Mouse (Mus musculus): ENCODE data around the gene Senp5.

Gene Senp5

GRCm38 (mm10) chr16:32002509-32003477 is at the start of gene Senp5:
Senp5 (minus strand) TSS chr16:32003287.
- Histone ChIP-seq H3K9me3 (ENCODE audit: low read length) (no peaks in the 10 kb centered on the region), H3K4me1 (replicated peaks; ENCODE audit: low read depth, low read length) (peaks cover 33% of the 10 kb centered on the region), H3K36me3 (ENCODE audit: insufficient read depth, low read length) (peaks cover 25% of the 10 kb centered on the region), H3K4me3 (replicated peaks; ENCODE audit: low read length) (peak within 1 kb of the TSS; percentile 97), H3K27me3 (ENCODE audit: insufficient read depth, low read length) (no peaks in the 10 kb centered on the region; the same call in 1 of the 2 replicates)
- TF ChIP-seq NANOG (IDR thresholded peaks at IDR 0.05; ENCODE audit: borderline replicate concordance, low read length) = no peak
- no peak for TF ChIP-seq POU5F1 (IDR thresholded peaks at IDR 0.05; ENCODE audit: borderline replicate concordance, low read length)
- TF ChIP-seq CTCF (conservative IDR thresholded peaks at IDR 0.05; ENCODE audit: low read length) = no peak

- TF ChIP-seq CTCF (conservative IDR thresholded peaks at IDR 0.05; ENCODE audit: low read length) (peak; percentile 59), NANOG (IDR thresholded peaks at IDR 0.05; ENCODE audit: borderline replicate concordance, low read length) (no peak), POU5F1 (IDR thresholded peaks at IDR 0.05; ENCODE audit: borderline replicate concordance, low read length) (no peak)
- Histone ChIP-seq H3K4me3 (replicated peaks; ENCODE audit: low read length) (no peak overlapping the region), H3K9me3 (ENCODE audit: low read length) (no peaks in the 10 kb centered on the region), H3K36me3 (ENCODE audit: insufficient read depth, low read length) (peaks cover 80% of the 10 kb centered on the region), H3K4me1 (replicated peaks; ENCODE audit: low read depth, low read length) (peaks cover 8% of the 10 kb centered on the region; the same call in 1 of the 2 replicates), H3K27me3 (ENCODE audit: insufficient read depth, low read length) (no peaks in the 10 kb centered on the region)
Measured at GRCm38 (mm10) chr16:32042367-32042766, 39.3 kb upstream of the Senp5 start.

- Histone ChIP-seq H3K36me3 (ENCODE audit: insufficient read depth, low read length) (peaks cover 79% of the 10 kb centered on the region), H3K4me1 (replicated peaks; ENCODE audit: low read depth, low read length) (0 out of 2 replicates have a peak, but pooled peaks cover 2% of the 10 kb centered on the region), H3K9me3 (ENCODE audit: low read length) (no peaks in the 10 kb centered on the region), H3K27me3 (ENCODE audit: insufficient read depth, low read length) (no peaks in the 10 kb centered on the region), H3K4me3 (replicated peaks; ENCODE audit: low read length) (no peak overlapping the region)
- TF ChIP-seq POU5F1 (IDR thresholded peaks at IDR 0.05; ENCODE audit: borderline replicate concordance, low read length) (no peak), NANOG (IDR thresholded peaks at IDR 0.05; ENCODE audit: borderline replicate concordance, low read length) (no peak), CTCF (conservative IDR thresholded peaks at IDR 0.05; ENCODE audit: low read length) (no peak)
Measured at GRCm38 (mm10) chr16:32019678-32020077, 16.6 kb upstream of the Senp5 start.

- peaks cover 5% of the 10 kb centered on the region; the same call in 1 of the 2 replicates for H3K4me1 ChIP-seq (replicated peaks; ENCODE audit: low read depth, low read length)
- peaks cover 10% of the 10 kb centered on the region; the same call in 1 of the 2 replicates for H3K36me3 ChIP-seq (ENCODE audit: insufficient read depth, low read length)
- H3K9me3 ChIP-seq (ENCODE audit: low read length) = no peaks in the 10 kb centered on the region
- H3K27me3 ChIP-seq (ENCODE audit: insufficient read depth, low read length) = no peaks in the 10 kb centered on the region; the same call in 1 of the 2 replicates
- H3K4me3 ChIP-seq (replicated peaks; ENCODE audit: low read length) = no peak overlapping the region
- TF ChIP-seq NANOG (IDR thresholded peaks at IDR 0.05; ENCODE audit: borderline replicate concordance, low read length) (no peak), POU5F1 (IDR thresholded peaks at IDR 0.05; ENCODE audit: borderline replicate concordance, low read length) (no peak), CTCF (conservative IDR thresholded peaks at IDR 0.05; ENCODE audit: low read length) (no peak)
Measured at GRCm38 (mm10) chr16:32010330-32010729, 7.2 kb upstream of the Senp5 start.

GRCm38 (mm10) chr16:32009913-32010312 is 6.8 kb upstream of the Senp5 start:
- Histone ChIP-seq H3K9me3 (ENCODE audit: low read length) (no peaks in the 10 kb centered on the region), H3K27me3 (ENCODE audit: insufficient read depth, low read length) (no peaks in the 10 kb centered on the region; the same call in 1 of the 2 replicates), H3K36me3 (ENCODE audit: insufficient read depth, low read length) (peaks cover 10% of the 10 kb centered on the region; the same call in 1 of the 2 replicates), H3K4me1 (replicated peaks; ENCODE audit: low read depth, low read length) (peaks cover 6% of the 10 kb centered on the region; the same call in 1 of the 2 replicates), H3K4me3 (replicated peaks; ENCODE audit: low read length) (no peak overlapping the region)
- TF ChIP-seq NANOG (IDR thresholded peaks at IDR 0.05; ENCODE audit: borderline replicate concordance, low read length) (no peak), POU5F1 (IDR thresholded peaks at IDR 0.05; ENCODE audit: borderline replicate concordance, low read length) (no peak), CTCF (conservative IDR thresholded peaks at IDR 0.05; ENCODE audit: low read length) (no peak)

GRCm38 (mm10) chr16:32008529-32009293 is 5.6 kb upstream of the Senp5 start:
- no peaks in the 10 kb centered on the region for H3K9me3 ChIP-seq (ENCODE audit: low read length)
- no peak overlapping the region for H3K4me3 ChIP-seq (replicated peaks; ENCODE audit: low read length)
- H3K4me1 ChIP-seq (replicated peaks; ENCODE audit: low read depth, low read length) = peaks cover 7% of the 10 kb centered on the region; the same call in 1 of the 2 replicates
- no peak for TF ChIP-seq POU5F1 (IDR thresholded peaks at IDR 0.05; ENCODE audit: borderline replicate concordance, low read length)
- TF ChIP-seq NANOG (IDR thresholded peaks at IDR 0.05; ENCODE audit: borderline replicate concordance, low read length) = no peak
- no peaks in the 10 kb centered on the region; the same call in 1 of the 2 replicates for H3K27me3 ChIP-seq (ENCODE audit: insufficient read depth, low read length)
- H3K36me3 ChIP-seq (ENCODE audit: insufficient read depth, low read length) = peaks cover 6% of the 10 kb centered on the region; the same call in 1 of the 2 replicates

- TF ChIP-seq NANOG (IDR thresholded peaks at IDR 0.05; ENCODE audit: borderline replicate concordance, low read length) (no peak), CTCF (conservative IDR thresholded peaks at IDR 0.05; ENCODE audit: low read length) (no peak), POU5F1 (IDR thresholded peaks at IDR 0.05; ENCODE audit: borderline replicate concordance, low read length) (no peak)
- no peaks in the 10 kb centered on the region for H3K9me3 ChIP-seq (ENCODE audit: low read length)
- peaks cover 13% of the 10 kb centered on the region; the same call in 1 of the 2 replicates for H3K36me3 ChIP-seq (ENCODE audit: insufficient read depth, low read length)
- H3K4me3 ChIP-seq (replicated peaks; ENCODE audit: low read length) = no peak overlapping the region
- H3K4me1 ChIP-seq (replicated peaks; ENCODE audit: low read depth, low read length) = peaks cover 33% of the 10 kb centered on the region
- no peaks in the 10 kb centered on the region; the same call in 1 of the 2 replicates for H3K27me3 ChIP-seq (ENCODE audit: insufficient read depth, low read length)
Measured at GRCm38 (mm10) chr16:32004731-32005130, 1.6 kb upstream of the Senp5 start.

GRCm38 (mm10) chr16:31996371-31996770 is 6.7 kb downstream of the Senp5 start:
- Histone ChIP-seq H3K4me3 (replicated peaks; ENCODE audit: low read length) (no peak overlapping the region), H3K36me3 (ENCODE audit: insufficient read depth, low read length) (peaks cover 40% of the 10 kb centered on the region), H3K9me3 (ENCODE audit: low read length) (no peaks in the 10 kb centered on the region), H3K4me1 (replicated peaks; ENCODE audit: low read depth, low read length) (peaks cover 16% of the 10 kb centered on the region), H3K27me3 (ENCODE audit: insufficient read depth, low read length) (no peaks in the 10 kb centered on the region)
- TF ChIP-seq NANOG (IDR thresholded peaks at IDR 0.05; ENCODE audit: borderline replicate concordance, low read length) (no peak), POU5F1 (IDR thresholded peaks at IDR 0.05; ENCODE audit: borderline replicate concordance, low read length) (no peak), CTCF (conservative IDR thresholded peaks at IDR 0.05; ENCODE audit: low read length) (no peak)

Measured in E14TG2a.4 (cell line).